Mouse (Mus musculus) ovary, postnatal 14 days (tissue): ENCODE measurements at regions not wholly inside any gene's neighbourhood (a gene's known extent, or its start where the extent isn't known, plus 50 kb on each side); places are given as distances from the start of the nearest gene placed in this dataset.

Experiments
- DNase-seq: peaks from one replicate; pipeline ENCODE4 v3.0.0; 2022; ENCODE audit warnings: low spot score

DNA sequence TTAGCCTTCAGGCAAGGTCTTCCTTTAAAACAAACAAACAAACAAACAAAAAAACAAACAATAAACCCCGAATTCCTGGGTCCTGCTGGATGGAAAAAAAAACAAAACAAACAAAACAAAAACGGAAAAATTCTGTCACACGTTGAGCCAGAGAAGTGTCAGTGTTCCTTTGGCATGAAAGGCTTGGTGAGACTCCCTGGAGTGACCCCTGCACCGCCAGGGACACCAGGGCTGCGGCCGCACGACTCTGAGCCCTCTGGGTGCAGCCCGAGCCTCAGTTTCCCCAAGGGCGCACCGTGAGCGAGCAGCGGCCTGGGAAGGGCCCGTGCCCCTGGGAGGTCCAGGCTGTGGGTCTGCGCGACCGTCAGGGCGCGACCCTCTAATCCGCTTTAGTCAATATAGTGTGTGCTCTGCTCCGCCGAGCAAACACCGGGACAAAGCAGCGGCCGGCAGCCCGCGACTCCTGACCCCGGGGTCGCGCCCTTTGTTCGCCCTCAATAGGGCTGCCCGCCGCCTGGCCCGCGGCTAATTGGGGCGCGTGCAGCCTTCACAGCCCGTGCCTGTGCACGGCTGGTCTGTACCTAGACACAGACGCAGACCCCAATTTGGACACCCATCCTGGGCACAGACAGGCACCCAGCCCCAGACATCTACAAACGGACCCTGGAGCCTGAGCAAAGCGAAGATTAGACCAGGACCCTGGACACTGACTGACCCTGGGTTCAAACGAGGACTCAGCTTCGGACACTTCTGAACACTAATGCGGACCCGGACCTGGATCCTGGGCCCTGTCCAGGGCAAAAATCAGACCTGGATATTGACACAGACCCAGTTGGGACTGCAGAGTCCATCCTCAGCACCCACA, 74.0 kb upstream of the Ppara start:
- DNase-seq, result no peak

DNA sequence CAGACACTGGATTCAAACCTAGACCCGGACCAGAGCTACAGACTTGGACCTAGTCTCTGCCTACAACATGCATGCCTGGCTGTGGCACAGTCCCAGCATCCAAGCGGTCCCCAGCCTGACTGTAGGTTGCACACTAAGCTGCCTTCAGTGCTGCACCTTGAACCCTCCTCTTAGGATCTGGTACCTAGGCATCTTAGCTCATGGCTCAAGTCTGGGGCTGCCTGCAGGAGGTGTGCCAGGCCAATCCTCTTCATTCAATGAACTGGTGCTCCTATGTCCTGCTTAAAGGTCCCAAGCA, 73.4 kb upstream of the Ppara start:
- no peak for DNase-seq

DNA sequence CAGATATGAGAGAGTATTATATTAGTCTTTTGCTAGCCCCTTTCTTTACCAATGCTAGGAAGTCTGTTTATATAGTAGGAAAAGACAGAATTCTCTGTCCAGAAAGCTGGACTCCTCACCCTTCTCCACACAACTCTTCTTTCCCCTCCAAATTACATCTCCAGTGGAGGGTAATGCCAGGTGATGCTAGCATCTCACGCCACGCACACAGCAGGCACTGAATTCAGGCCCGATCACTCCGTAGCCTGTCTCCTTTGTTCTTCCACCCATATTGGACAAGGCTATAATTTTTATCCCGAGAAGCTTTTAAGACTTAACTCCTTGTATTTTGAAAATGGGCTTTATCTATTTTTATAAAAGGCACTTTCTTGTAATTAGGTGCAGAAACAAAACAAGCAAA, 73.0 kb upstream of the Ppara start:
- DNase-seq, result no peak

DNA sequence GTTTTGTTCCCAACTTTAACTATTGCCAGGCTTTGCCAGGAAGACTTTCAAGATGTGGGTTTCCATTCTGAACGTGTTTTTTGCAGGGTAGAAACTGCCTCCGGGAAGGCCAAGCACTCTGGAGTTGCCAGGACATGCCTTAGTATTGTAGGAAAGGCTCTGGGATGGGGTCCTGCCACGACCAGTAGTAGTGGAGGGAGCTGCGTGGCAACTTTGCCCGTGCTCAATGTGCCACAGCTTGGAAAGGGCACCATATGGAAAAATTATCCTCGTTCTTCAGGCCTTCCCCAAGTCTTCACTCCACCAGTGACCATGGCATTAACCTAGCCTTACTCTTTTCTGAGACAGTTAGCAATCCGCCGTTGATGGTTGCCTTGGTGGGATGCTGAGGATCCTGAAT, 72.5 kb upstream of the Ppara start:
- DNase-seq, result no peak

DNA sequence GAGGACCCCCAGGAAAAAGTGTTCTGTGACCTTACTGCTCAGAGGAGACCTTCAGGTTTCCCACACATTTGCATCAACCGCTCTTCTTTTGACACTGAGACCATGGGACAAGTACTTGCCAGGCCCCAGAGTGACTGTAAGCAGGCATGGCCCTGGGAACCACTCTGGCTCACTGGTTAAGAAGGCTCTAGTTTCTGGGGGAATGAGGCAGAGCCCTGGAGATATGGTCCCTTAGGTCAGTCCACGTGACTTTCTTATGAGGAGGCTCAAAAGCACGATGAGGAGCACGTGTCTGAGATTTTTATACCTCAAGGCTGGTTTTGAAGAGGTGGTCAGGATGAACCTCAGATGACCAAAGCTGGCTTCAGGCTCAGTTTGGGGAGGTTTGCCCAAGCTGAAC, 72.1 kb upstream of the Ppara start:
- no peak for DNase-seq

DNA sequence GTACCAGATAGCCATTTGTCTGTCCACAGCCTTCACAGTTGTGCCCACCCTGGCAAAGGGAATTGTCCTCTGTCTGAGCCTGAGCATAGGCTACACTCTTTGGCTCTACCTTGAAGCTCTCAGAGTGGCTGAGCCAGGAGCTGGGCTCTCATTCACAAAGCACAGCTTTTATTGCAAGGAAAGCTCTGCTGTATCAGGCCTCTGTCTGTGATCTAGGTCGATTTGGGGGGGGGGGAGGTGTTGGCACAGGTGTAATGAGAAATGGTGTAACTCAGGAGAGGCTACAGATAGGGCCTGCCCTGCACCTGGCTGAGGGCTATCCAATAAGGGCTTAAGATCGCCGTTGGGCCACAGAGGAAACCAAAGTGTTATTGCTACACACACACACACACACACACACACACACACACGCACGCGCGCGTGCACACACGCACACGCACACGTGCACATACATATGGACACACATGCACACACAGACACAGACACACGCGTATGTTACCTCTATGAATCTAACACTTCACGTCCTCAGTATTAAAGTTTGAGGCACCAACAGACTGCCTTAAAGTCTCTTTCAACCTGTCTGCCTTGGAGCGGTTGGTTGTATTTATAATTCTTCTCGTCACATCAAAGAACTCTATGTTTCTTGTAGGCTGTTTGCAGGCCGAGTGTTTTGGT, 70.9 kb upstream of the Ppara start:
- no peak for DNase-seq

DNA sequence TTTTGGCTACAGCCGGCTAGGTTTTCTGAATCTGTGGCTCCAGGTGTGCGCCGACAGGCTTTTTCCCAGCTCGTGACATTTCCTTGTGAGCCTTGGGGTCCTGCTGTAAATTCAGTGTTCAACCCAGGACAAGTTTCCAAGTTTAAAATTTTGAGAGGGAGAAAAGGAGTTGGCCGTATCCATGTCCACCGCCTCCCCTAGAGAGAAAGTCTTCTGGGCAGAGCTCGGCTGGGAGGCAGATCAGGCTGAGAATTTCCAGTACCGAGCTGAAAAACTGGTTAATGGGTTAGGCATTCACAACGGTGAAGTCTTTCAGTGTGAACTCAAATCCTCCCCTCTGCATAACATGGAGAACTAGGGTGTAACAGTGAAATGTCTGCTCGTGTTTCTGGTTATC, 70.4 kb upstream of the Ppara start:
- DNase-seq, result no peak

DNA sequence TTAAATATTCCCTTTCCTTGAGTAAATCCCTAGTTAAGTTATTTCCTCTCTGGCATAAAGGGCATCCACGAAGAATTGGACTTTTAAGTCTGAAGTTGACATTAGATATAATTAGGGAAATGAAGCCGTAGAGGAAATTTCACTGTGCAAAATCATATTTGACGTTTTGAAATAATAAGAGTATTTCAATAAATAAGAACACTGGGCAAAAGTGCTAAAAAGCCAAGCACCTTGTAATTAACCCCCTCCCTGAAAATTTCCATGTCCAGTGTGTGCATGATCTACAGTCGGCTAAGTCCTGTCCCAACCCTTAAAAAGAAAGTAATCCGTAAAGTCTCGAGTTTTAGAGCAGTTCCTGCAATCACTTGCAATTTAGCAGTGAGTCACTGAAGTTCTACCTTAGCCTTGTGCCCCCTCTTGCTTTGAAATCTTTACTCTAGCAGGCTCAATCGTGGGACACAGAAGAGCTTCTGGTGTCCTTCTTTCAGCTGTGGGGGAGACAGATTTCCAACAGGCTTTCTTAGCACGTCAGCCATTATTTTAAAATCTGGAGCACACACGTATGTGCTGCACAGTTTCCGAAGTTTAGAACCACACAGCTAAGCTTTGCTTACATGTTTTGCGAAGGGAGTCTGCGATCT, 69.5 kb upstream of the Ppara start:
- no peak for DNase-seq

DNA sequence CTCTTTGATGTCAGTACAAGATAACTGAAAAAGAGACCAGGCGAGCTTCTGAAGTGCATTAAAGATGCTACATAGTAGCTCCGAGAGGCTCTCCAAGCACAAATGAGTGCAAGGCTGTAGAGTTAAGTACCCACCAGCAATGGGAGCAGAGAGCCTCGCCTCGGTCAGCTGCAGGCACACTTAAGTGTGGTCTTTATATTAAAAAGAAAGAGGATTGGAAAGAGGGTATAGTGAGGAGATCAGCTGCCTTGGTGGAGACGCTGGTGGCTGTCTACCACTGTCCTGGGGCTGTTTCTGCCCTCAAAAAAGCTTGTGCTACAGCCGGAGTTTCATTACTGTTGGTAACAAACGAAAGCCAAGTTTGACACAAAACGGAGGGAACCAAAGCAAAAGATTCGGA, 68.3 kb upstream of the Ppara start:
- DNase-seq, result no peak

DNA sequence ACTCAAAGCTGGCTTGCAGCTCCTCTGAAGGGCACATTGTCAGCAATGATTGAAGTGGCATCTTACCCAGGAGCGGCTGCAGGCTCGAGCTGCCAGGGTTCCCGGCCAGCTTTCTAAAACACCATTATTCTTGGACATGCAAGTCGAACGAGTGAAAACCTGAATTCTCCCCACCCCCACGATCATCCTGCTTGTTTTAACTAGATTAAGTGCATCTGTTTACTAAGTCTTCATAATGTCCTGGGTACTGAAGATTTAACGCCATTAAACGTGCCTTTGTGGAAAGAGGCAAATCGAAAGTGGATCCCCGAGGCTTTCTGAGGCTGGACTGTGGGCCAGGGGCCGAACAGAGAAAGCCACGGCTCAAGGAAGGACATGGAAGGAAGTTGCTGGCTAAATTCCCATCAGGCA, 67.4 kb upstream of the Ppara start:
- no peak for DNase-seq

DNA sequence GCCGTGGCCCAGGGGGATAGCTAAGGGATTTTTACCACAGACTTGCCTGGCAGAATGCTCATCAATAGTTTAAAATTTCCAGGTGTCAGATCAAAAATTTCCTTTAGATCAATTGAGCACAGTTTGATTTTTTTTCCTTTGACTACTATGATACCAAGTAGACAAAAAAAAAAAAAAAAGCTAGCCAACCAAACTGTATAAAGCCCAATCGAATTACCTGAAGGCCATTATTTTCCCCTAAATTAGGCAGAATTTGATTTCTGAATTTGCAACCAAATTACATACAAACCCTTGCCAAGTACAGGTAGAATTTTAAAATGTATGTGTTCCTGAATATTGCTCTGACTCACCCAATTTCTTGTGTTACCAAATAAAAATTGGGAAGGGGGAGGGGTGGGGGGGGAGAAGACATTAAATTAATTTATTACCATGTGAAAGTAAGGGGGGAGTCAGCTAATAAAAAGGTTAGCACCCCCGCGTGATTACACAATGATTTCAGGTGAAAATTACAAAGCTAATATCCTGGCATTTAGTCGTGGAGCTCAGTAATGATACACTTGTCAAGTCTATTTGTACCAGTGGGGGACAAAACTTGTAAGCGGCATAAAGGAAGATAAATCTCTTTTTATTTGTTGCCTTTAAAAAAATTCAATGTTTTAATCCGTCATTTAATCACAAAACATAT, 66.7 kb upstream of the Ppara start:
- DNase-seq, result no peak

DNA sequence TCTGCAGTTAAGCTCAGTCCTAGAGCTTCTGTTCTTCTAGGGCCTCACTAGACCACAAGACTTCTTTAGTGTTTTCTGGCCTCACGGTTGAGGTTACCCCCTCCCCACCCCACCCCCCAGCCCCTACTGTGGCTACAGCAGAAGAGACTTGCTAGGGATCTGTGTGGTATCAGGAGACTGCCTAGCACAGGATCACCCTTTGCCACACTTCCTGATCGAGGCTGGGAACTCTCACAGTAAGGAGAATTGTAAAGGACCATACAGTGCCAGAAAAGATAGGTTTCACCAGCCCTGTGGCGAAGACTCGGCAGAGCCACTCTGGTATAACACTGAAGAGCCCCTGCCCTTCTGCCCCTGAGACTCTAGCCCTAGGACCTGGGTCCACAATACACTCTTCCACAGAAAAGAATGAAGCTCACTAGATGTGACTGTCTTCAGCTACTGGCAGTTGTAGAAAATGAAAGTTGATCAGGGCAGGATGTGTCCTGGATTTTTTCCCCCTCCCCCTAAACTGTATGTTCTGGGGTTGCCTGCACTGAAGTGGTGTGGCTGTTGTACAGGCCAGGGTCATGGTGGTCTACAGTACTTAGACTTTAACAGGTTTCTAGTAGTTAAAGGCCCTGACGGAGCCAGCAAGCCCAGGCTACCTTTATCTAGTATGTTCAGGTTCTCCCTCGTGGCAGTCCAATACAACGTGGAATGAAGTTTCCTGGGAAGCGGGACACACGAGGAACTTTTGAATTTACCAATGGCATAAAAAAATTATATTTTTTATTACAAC, 65.7 kb upstream of the Ppara start:
- no peak for DNase-seq

DNA sequence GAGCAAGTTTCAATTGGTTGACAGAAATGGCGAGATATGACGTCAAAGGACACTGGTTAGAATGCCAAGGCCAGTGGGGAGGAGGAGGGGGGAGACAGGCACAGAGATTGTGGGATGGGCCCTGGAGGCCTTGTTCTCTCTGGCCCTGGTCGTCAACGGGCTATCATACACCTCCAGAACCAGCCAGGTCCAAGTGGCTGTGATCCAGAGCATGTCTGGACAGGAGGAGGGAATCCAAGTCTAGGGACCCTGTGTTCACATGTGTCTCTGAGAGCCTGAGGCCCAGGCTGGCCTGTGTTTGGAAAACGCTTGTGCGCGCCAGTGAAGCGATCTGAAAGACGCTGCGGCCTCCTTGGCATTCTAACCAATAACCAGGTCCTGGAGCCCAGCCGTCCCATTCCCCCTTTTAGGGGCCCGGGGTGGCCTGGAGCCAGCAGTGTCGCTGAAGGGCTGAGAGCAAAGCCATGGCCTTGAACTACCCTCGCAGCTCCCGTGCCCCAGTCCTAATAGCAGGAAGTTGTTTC, 65.1 kb upstream of the Ppara start:
- DNase-seq, result peak; percentile 75

DNA sequence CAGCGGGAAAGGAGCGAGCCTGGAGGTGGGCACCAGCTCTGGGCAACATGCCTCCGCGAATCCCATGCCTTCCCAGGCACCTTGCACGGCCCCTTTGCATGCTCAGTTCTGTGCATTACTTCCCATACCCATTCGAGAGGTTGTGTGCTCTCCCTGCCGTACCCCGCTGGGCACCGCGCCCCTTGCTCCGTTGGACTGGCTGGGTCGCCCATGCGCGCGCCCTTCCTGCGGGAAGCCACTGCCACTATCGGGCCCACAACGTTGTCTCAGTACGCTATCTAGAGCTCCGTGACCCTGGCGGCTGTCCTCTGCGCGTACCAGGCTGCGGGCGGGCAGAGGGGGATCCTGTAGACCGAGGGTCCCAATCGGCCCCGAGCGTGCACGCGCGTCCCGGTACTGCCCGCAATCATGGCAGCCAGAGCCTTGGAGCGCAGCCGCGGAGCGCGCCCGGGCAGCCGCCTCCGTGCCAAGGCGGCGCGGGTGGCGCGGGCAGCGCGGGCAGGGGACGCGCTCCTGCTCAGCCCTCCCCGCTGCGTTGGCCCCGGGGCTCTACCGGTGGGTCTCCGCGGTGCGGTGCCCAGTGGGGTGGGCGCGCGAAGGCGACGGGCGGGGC, 64.5 kb upstream of the Ppara start:
- no peak for DNase-seq

DNA sequence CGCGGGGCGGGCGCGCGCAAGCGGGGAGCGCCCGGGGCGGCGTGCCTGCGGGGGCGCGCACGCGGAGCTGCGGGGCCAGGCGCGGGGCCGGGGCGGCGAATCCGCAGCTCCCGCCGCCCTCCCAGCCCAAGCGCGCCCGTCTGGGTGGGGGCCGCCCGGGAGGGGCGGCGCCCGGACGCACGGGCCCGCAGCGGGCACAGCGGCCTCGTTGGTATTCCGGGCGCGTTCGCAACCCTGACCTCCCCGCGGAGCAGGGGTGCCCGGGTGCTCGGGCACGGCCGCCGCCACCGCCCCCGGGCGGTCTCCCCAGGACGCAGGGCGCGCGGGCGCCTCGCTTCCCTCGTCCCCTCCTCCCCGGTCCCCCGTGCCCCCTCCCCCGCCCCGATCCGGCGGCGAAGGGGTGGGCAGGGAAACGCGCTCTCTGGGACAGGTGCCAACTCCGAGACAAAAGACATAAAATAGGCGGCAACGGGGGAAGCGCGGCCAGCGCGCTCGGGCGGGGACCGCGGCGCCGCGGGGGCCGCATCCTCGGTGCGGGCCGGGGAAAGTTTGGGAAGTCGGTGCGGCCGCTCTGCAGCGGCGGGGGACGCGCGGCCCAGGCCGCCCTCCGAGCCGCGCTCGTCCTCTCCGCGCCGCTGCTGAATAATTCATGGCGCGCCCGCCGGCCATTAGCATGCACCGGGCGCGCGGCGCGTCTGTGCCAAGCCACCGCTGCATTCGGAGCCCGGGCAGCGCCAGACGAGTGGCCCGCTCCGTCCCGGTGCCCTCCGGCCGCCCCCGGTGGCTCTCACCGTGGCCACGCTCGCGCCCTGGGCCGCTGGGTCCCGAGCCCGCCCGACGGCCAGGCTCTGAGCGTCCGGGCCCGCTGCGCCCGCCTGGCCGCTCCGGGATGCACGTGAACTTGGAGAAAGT, 63.7 kb upstream of the Ppara start:
- DNase-seq, result peak; percentile 94

DNA sequence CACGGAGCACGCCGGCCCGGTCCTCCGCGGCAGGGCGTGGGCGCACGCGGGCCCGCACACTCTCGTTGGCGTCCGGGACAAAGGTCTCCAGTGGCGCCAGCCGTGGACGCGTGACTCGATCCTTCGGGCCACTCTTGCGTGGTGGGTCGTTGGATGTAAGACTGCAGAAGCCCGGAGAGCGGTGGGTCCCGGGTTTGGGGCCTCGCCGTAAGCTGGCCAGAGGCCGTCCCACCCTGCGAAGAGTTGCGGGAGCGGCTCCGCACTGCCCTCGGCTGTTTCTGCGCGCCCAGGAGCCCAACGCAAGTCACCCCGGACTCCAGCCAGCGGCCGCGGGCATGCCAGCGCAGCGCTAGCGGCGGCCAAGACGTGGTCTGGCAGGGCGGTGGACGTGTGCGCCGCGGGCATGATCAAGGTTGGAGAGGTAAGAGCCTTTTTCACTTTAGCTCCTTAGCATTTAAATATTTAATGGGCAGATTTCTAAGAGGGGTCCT, 63.0 kb upstream of the Ppara start:
- no peak for DNase-seq

DNA sequence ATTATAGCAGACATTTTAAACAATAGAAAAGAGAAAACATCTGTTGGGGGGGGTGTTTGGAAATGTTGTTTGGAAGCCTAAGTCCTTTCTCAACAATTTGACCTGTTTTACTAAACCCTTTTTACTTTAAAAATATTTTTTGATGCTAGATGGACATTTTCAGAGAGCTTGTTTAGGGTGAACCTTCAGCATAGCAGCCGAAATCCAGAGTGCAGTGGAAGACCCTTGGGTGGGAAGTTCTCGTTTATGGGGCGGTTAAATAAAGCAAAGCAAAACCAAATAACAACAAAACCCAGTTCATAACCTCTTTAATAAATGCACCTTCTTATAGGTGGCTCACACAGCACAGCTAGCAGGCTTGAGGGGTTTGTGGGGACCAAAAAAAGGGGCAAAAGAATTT, 62.4 kb upstream of the Ppara start:
- no peak for DNase-seq

DNA sequence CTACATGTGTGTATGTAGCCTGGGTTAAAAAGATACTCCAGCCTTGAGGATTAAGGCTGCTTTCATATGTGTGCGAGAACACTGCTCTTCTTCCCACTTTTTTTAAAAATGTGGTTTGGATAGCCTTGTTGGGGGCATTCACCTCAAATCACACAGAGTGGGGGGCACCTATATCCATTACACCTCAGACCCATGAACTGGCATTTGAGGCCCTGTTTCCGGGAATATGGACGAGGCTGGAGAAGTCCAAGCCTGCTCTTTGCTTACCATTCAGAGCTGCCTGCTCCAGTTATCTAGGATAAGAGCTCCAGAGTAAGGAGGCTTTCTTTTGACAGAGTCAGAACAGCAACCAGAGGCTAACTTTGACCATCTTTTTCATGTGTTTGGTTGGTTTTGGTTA, 61.9 kb upstream of the Ppara start:
- DNase-seq, result no peak

DNA sequence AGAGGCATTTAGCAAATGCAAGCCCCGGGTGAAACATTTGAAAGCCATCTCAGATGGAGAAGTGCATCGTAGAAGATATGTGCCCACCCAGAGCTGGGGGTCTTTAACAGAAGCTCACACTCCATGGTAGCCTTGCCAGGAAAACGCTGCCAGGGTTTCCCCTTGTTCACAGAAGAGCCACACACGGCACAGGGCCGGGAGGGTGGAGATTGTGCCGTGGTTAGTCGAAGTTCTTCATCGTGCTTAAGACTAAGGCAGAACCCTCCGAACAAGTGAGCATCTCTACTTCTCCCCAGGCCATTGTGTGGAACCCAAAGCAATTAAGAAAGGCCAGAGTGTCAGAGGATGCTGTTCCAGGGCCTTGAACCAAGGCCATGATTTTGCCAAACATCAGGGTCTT, 61.3 kb upstream of the Ppara start:
- no peak for DNase-seq
